Mouse (Mus musculus): ENCODE measurements around the gene Traf3ip2.

Gene Traf3ip2

DNA sequence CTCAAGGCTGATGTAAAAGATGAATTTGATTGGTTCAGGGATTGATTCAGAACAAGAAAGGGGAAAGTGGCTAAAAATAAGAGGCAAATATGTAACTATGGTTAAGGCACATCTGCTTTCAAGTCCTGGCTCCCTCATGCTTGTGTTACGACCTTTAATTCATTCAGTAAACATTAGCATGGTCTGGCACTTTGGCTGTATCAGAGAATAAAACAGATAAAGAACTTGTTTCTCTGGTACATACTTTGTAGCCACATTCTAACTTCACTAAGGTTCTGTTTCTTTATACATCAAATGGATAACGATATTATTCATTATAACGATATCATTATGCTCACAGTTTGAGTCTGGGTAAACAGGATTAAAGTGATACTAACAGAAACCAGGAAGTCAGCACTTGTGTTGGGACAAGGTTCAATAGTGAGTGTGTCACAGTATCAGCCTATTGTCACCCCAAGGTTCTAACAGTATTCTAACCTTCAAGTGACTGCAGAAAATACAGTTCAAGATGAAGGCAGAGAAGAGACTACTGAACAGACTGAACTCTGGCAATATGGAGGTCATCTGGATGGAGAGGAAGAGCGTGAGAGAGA is 65.6 kb downstream of the Traf3ip2 start:
- DNase-seq (ENCODE audit: low spot score): no peak

DNA sequence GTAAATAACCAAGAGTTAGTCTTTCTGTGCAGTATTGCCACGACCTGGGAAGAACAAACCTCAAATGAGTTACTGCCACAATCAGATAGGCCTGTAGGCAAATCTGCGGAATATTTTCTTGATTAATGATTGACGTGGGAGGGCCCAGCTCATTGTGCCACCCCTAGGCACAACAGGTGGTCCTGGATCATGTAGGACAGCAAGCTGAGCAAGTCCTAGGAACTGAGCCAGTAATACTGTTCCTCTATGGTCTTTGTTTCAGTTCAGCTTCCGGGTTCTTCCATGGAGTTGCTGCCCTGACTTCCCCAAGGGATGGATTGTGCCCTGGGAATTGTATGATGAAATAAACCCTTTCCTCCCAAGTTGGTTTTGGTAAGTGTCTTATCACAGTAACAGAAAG is 68.3 kb downstream of the Traf3ip2 start:
- no peak for DNase-seq (ENCODE audit: low spot score)

GRCm38 (mm10) chr10:39682556-39682955 is 69.8 kb downstream of the Traf3ip2 start:
- DNase-seq (ENCODE audit: low spot score): no peak

DNA sequence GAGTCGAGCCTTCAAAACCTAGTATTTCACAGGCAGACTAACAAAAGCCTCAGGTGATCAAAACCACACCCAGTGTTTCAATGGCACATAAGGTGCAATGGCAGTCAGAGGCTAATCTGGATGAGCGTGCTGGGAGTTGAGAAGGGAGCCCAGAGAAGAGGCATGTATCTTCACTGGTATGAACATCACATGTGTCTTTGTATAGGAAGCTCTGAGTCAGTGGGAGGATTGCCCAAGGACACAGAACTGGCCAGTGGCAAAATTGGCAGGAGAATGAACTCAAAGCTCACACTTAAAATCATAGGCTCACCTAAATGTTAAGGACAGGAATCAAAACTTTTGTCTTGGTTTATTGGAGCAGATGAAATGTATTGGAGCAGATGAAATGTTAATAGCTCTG is 70.7 kb downstream of the Traf3ip2 start:
- no peak for DNase-seq (ENCODE audit: low spot score)

GRCm38 (mm10) chr10:39686811-39687210 is 74.1 kb downstream of the Traf3ip2 start:
- no peak for DNase-seq (ENCODE audit: low spot score)

DNA sequence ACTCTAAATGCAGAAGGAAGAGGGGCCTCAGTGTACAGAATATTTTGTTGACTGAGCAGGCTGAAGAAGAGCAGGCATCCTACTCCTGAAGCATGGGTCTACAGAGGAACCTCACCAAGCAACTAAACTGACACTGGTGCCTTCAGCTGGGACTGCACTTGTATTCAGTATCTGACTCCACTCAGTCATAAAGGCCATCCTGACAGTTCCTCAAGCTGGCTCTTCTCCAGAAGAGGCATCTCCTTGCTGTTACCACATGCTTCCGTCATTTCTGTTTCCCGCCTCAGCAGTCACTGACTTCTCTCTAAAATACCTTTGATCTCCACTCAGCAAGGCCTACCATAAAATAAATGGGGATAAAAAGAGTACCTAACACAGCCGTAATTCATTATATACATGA is 75.1 kb downstream of the Traf3ip2 start:
- no peak for DNase-seq (ENCODE audit: low spot score)

DNA sequence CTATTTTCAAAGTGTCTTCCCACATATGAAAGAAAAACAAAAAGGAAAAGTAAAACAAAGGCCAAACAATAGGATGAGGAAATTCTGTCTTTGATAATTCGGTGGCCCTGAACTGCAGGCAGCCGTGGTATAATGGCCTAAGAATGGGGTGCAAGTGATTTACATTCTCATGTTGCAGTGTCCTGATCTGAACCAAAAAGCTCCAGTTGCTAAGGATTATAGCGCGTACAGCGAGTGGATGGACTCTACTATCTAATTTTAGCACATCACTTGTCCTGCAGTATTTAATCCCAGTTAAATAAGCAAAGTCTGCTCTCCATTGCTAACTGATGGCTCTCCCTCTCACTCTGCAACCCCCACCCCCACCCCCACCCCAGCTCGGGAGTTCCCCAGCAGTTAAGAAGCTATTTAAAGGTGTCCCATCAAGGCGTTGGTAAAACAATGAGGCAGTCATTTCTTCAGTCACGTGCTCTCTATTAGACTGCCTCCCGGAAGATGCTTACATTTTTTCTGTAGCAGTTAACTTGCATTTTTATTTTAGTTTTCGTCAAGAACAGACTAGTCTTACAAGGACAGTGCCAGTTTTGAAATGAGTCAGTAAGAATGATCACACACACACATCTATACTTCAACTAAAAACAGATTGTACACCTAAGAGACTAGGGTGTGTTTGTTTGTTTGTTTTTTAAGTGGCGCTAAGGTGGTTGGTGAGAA is 78.8 kb downstream of the Traf3ip2 start:
- no peak for DNase-seq (ENCODE audit: low spot score)

DNA sequence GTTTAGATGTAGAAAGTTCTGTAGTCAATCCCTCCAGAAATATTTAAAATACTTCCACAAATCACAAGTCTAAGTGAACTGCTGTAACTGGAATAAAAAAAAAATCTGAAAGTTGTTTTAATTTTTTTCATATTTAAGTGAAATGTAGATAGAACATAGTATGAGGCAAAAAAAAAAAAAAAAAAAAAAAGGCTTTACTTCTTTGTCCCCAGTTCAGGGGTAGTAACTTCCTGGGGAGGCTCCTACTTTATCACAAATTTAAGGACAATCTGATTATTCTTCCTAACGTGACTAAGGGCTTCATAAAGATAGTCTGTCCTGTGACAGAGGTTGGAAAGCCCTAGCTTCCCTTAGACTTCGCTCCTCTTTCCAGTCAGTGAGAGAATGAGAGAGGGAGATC is 79.4 kb downstream of the Traf3ip2 start:
- DNase-seq (ENCODE audit: low spot score): no peak
